Mouse (Mus musculus) MEL (cell line): ENCODE measurements around the gene Zfp282. TPM values are rescaled to one million over a fixed set of nuclear protein-coding genes. Genes with fewer than 3 reads are reported as not detected.

Experiments used
- DNase-seq: peaks from one replicate; pipeline ENCODE4 v3.0.0; 2011; ENCODE audit warnings: low read depth, low spot score
- H3K27ac ChIP-seq: 2 replicates; pipeline ENCODE4 v1.5.1; 2012; ENCODE audit warnings: low read depth, mild to moderate bottlenecking, control low read depth, low read length, moderate library complexity; ENCODE audit not compliant: control insufficient read depth
- H3K27me3 ChIP-seq, 2 experiments: fragments of 150-350 bp in 1 of 2; sonication (generic) in 1 of 2; 2 replicates each; pipeline ENCODE4 v1.6.1; 2012; ENCODE audit warnings: low read length in 2 of 2, mild to moderate bottlenecking in 2 of 2, improper control_type of control experiment in 1 of 2, moderate library complexity in 1 of 2; ENCODE audit not compliant: insufficient read depth in 2 of 2, control insufficient read depth in 1 of 2
- H3K36me3 ChIP-seq, 2 experiments: 2 replicates each; pipeline ENCODE4 v1.6.1; 2012 to 2014; ENCODE audit warnings: low read length in 2 of 2, improper control_type of control experiment in 1 of 2, inconsistent platforms in 1 of 2, mild to moderate bottlenecking in 1 of 2; ENCODE audit not compliant: insufficient read depth in 2 of 2, control insufficient read depth in 1 of 2
- H3K4me1 ChIP-seq, 2 experiments: fragments of 150-350 bp in 1 of 2; sonication (generic) in 1 of 2; 2 replicates each; pipeline ENCODE4 v1.6.1; 2012; ENCODE audit warnings: low read length in 2 of 2, improper control_type of control experiment in 1 of 2, mild to moderate bottlenecking in 1 of 2; ENCODE audit not compliant: insufficient read depth in 2 of 2, control insufficient read depth in 1 of 2
- H3K4me3 ChIP-seq, 2 experiments: fragments of 150-350 bp in 1 of 2; sonication (generic) in 1 of 2; 2 replicates each; pipeline ENCODE4 v1.5.1; 2012; ENCODE audit warnings: low read depth in 2 of 2, low read length in 2 of 2, mild to moderate bottlenecking in 2 of 2, moderate library complexity in 2 of 2, control low read depth in 1 of 2, improper control_type of control experiment in 1 of 2; ENCODE audit not compliant: control insufficient read depth in 1 of 2, insufficient read depth in 1 of 2
- H3K79me2 ChIP-seq: 2 replicates; pipeline ENCODE4 v1.6.1; 2012; ENCODE audit warnings: mild to moderate bottlenecking, low read length, moderate library complexity; ENCODE audit not compliant: control insufficient read depth, poor library complexity, insufficient read depth
- H3K9ac ChIP-seq: 2 replicates; pipeline ENCODE4 v1.6.1; 2012; ENCODE audit warnings: low read depth, mild to moderate bottlenecking, control low read depth, low read length, moderate library complexity; ENCODE audit not compliant: control insufficient read depth, poor library complexity, severe bottlenecking
- H3K9me3 ChIP-seq: fragments of 150-350 bp; sonication (generic); replicated peaks from 2 replicates; pipeline ENCODE4 v1.6.1; 2012; ENCODE audit warnings: mild to moderate bottlenecking, low read length, improper control_type of control experiment, moderate library complexity; ENCODE audit not compliant: insufficient read depth
- BHLHE40 ChIP-seq: IDR thresholded peaks from 2 replicates; pipeline ENCODE4 v1.6.1; 2012; ENCODE audit warnings: low read depth, mild to moderate bottlenecking, inconsistent platforms, low read length, improper control_type of control experiment, borderline replicate concordance
- CHD2 ChIP-seq: IDR thresholded peaks from 2 replicates; pipeline ENCODE4 v1.6.1; 2011; ENCODE audit warnings: low read length, improper control_type of control experiment
- ETS1 ChIP-seq: IDR thresholded peaks from 2 replicates; pipeline ENCODE4 v1.6.1; 2012; ENCODE audit warnings: low read depth, mild to moderate bottlenecking, inconsistent platforms, low read length, improper control_type of control experiment, moderate library complexity
- GABPA ChIP-seq: IDR thresholded peaks from 2 replicates; pipeline ENCODE4 v1.6.1; 2012; ENCODE audit warnings: low read depth, mild to moderate bottlenecking, inconsistent platforms, low read length, improper control_type of control experiment, moderate library complexity
- HCFC1 ChIP-seq: IDR thresholded peaks from 2 replicates; pipeline ENCODE4 v1.6.1; 2012; ENCODE audit warnings: low read depth, mild to moderate bottlenecking, inconsistent platforms, low read length, improper control_type of control experiment, moderate library complexity
- JUND ChIP-seq: IDR thresholded peaks from 2 replicates; pipeline ENCODE4 v1.6.1; 2011; ENCODE audit warnings: low read depth, mild to moderate bottlenecking, improper control_type of control experiment, low read length
- MAFK ChIP-seq: IDR thresholded peaks from 2 replicates; pipeline ENCODE4 v1.6.1; 2011; ENCODE audit warnings: low read depth, mild to moderate bottlenecking, low read length, improper control_type of control experiment, borderline replicate concordance
- MAX ChIP-seq: IDR thresholded peaks from 2 replicates; pipeline ENCODE4 v1.6.1; 2011; ENCODE audit warnings: low read length, improper control_type of control experiment
- MAZ ChIP-seq: IDR thresholded peaks from 2 replicates; pipeline ENCODE4 v1.6.1; 2012; ENCODE audit warnings: low read depth, mild to moderate bottlenecking, inconsistent platforms, low read length, improper control_type of control experiment
- MEF2A ChIP-seq: IDR thresholded peaks from 2 replicates; pipeline ENCODE4 v1.6.1; 2014; ENCODE audit warnings: low read depth, mild to moderate bottlenecking, inconsistent platforms, low read length, improper control_type of control experiment; ENCODE audit not compliant: poor library complexity, insufficient replicate concordance, severe bottlenecking; ENCODE audit errors: extremely low read depth
- MYC ChIP-seq: IDR thresholded peaks from 2 replicates; pipeline ENCODE4 v1.6.1; 2011; ENCODE audit warnings: low read depth, mild to moderate bottlenecking, low read length, improper control_type of control experiment, moderate library complexity
- POLR2AphosphoS2 ChIP-seq: IDR thresholded peaks from 2 replicates; pipeline ENCODE4 v1.6.1; 2011; ENCODE audit warnings: low read length, improper control_type of control experiment
- POLR2AphosphoS5 ChIP-seq: IDR thresholded peaks from 2 replicates; pipeline ENCODE4 v1.6.1; 2012; ENCODE audit warnings: low read depth, borderline replicate concordance, mild to moderate bottlenecking, inconsistent platforms, low read length, moderate library complexity, mixed read lengths
- RAD21 ChIP-seq: IDR thresholded peaks from 2 replicates; pipeline ENCODE4 v1.6.1; 2011; ENCODE audit warnings: mild to moderate bottlenecking, low read depth, low read length, improper control_type of control experiment
- RCOR1 ChIP-seq: IDR thresholded peaks from 2 replicates; pipeline ENCODE4 v1.6.1; 2012; ENCODE audit warnings: low read depth, mild to moderate bottlenecking, inconsistent platforms, low read length, improper control_type of control experiment
- SMC3 ChIP-seq: IDR thresholded peaks from 2 replicates; pipeline ENCODE4 v1.6.1; 2011; ENCODE audit warnings: low read depth, low read length, improper control_type of control experiment
- TBP ChIP-seq: IDR thresholded peaks from 2 replicates; pipeline ENCODE4 v1.8.0; 2011; ENCODE audit warnings: low read depth, low read length, improper control_type of control experiment
- TCF12 ChIP-seq: IDR thresholded peaks from 2 replicates; pipeline ENCODE4 v1.6.1; 2014; ENCODE audit warnings: low read depth, mild to moderate bottlenecking, inconsistent platforms, low read length, improper control_type of control experiment, moderate library complexity
- USF1 ChIP-seq: IDR thresholded peaks from 2 replicates; pipeline ENCODE4 v1.6.1; 2014; ENCODE audit warnings: low read depth, mild to moderate bottlenecking, inconsistent platforms, low read length, improper control_type of control experiment, moderate library complexity
- USF2 ChIP-seq, 2 experiments: IDR thresholded peaks; 2 replicates each; pipeline ENCODE4 v1.6.1; 2011 to 2012; ENCODE audit warnings: improper control_type of control experiment in 2 of 2, low read length in 2 of 2, borderline replicate concordance in 1 of 2, inconsistent platforms in 1 of 2, low read depth in 1 of 2, mild to moderate bottlenecking in 1 of 2; ENCODE audit not compliant: insufficient read depth in 1 of 2
- ZKSCAN1 ChIP-seq: IDR thresholded peaks from 2 replicates; pipeline ENCODE4 v1.6.1; 2012; ENCODE audit warnings: low read depth, mild to moderate bottlenecking, inconsistent platforms, low read length, improper control_type of control experiment, moderate library complexity
- polyA plus RNA-seq, 2 experiments: library from polyadenylated mRNA; stranded (reverse) in 1 of 2; unstranded in 1 of 2; fragments of >175 nt in 1 of 2; fragments of >200 nt in 1 of 2; gene quantifications; 2 replicates each; pipeline versions ENCODE4 v1.2.1 to v1.2.4; 2012; ENCODE audit warnings: low replicate concordance in 2 of 2, low read depth in 1 of 2; ENCODE audit not compliant: insufficient read length in 2 of 2, insufficient read depth in 1 of 2, missing spikeins in 1 of 2
- total RNA-seq: library from RNA; depleted of rRNA; stranded (reverse); fragments of 300-350 nt; gene quantifications from 2 replicates; pipeline ENCODE4 v1.2.3, GENCODE M21; 2012

Gene Zfp282
- total and polyA plus RNA-seq, 3 experiments = 8.2 to 13.8 TPM; not detected in 1

DNA sequence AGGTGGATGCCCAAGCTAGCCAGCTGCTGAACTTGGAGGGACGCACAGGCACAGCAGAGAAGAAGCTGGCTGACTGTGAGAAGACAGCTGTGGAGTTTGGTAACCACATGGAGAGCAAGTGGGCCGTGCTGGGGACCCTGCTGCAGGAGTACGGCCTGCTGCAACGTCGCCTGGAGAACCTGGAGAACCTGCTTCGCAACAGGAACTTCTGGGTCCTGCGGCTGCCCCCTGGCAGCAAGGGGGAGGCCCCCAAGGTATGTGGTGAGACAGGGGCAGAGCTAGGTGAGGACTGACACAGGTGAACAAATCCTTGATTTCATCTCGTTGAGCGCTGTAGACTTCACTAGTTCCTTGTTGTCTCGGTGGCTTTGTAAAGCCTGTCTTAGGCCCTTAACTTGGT, 3.2 kb downstream of the Zfp282 start:
- peaks cover 12% of the 10 kb centered on the region for H3K79me2 ChIP-seq
- no peak for TF ChIP-seq MAFK
- no peak for TF ChIP-seq BHLHE40
- no peak for TF ChIP-seq TCF12
- no peak for TF ChIP-seq ETS1
- TF ChIP-seq SMC3 = no peak
- TF ChIP-seq MYC = no peak
- no peak for TF ChIP-seq POLR2AphosphoS5
- no peak overlapping the region for H3K4me3 ChIP-seq
- DNase-seq = no peak
- H3K36me3 ChIP-seq = peaks cover 0 to 16% of the 10 kb centered on the region in 2 experiments; a peak in 3 of 4 replicates
- H3K27ac ChIP-seq = no peak overlapping the region
- H3K9ac ChIP-seq = no peak overlapping the region
- H3K4me1 ChIP-seq = peaks cover 7 to 17% of the 10 kb centered on the region in 2 experiments
- H3K27me3 ChIP-seq = no peaks in the 10 kb centered on the region
- no peaks in the 10 kb centered on the region for H3K9me3 ChIP-seq

DNA sequence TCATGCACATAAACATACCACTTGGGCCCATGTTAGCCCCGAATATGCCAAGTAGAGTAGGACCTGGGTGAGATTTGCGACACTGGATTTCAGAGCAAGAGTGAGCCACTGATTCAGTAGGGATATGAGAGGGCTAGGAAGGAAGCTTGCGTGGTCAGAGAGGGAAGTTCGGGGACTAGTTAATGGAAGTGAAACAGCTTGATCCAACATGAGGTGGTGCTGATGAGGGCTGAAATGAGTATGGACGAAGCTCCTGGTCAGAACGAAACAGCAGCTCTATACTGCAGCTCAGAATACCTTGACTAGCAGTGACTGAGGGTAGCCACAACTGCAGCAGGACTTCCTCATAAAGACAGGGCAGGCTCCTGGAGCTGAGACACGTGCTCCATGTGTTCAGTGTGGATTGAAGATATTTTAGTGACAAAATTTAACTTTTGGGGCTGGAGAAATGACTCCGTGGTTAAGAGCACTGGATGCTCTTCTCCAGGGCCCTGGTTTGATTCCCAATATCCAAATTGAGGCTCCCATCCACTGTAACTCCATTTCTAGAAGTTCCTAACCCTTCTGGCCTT, 11.9 kb downstream of the Zfp282 start:
- no peak for DNase-seq

GRCm38 (mm10) chr6:47899416-47899815, 22.4 kb downstream of the Zfp282 start:
- Histone ChIP-seq H3K9me3 (no peaks in the 10 kb centered on the region), H3K27ac (no peak overlapping the region), H3K36me3 (peaks cover 0 to 5% of the 10 kb centered on the region in 2 experiments; a peak in 2 of 4 replicates), H3K27me3 (no peaks in the 10 kb centered on the region), H3K4me1 (no peaks in the 10 kb centered on the region), H3K79me2 (no peaks in the 10 kb centered on the region), H3K9ac (no peak overlapping the region), H3K4me3 (no peak overlapping the region)
- DNase-seq = no peak
- no peak for TF ChIP-seq MAZ

More for the DNA sequence above, 11.9 kb downstream of the Zfp282 start:
- no peak overlapping the region for H3K9ac ChIP-seq
- H3K9me3 ChIP-seq = no peaks in the 10 kb centered on the region
- H3K4me3 ChIP-seq = no peak overlapping the region
- no peaks in the 10 kb centered on the region for H3K79me2 ChIP-seq
- H3K27ac ChIP-seq = no peak overlapping the region
- no peaks in the 10 kb centered on the region for H3K27me3 ChIP-seq
- no peaks in the 10 kb centered on the region; a peak in 1 of 4 replicates for H3K4me1 ChIP-seq
- TF ChIP-seq HCFC1 (no peak), TCF12 (no peak), SMC3 (no peak), POLR2AphosphoS2 (no peak), RAD21 (no peak), MYC (no peak), MAFK (no peak), MAX (no peak), JUND (no peak), MAZ (no peak), TBP (no peak), RCOR1 (no peak), MEF2A (no peak), USF1 (no peak), USF2 (IDR thresholded peaks at IDR 0.05; ENCODE audit: borderline replicate concordance in 1 of 2, insufficient read depth in 1 of 2, low read depth in 1 of 2, low read length in 2 of 2) (no peak), GABPA (no peak), ZKSCAN1 (no peak), CHD2 (no peak)
- H3K36me3 ChIP-seq = no peaks in the 10 kb centered on the region; a peak in 1 of 4 replicates
